Mouse (Mus musculus): Measurements from ENCODE around the gene Naa60. TPM values are rescaled to one million over a fixed set of nuclear protein-coding genes. Genes with fewer than 3 reads are reported as not detected.

The Naa60 gene
- total RNA-seq (2014; fragmentation: Nextera tagmentation): 57.5 and 71.6 TPM in 2 replicates
- total RNA-seq (2017): 25.6 and 25.7 TPM in 2 replicates
- polyA plus RNA-seq (2012): 26.0 and 28.7 TPM in 2 replicates

DNA sequence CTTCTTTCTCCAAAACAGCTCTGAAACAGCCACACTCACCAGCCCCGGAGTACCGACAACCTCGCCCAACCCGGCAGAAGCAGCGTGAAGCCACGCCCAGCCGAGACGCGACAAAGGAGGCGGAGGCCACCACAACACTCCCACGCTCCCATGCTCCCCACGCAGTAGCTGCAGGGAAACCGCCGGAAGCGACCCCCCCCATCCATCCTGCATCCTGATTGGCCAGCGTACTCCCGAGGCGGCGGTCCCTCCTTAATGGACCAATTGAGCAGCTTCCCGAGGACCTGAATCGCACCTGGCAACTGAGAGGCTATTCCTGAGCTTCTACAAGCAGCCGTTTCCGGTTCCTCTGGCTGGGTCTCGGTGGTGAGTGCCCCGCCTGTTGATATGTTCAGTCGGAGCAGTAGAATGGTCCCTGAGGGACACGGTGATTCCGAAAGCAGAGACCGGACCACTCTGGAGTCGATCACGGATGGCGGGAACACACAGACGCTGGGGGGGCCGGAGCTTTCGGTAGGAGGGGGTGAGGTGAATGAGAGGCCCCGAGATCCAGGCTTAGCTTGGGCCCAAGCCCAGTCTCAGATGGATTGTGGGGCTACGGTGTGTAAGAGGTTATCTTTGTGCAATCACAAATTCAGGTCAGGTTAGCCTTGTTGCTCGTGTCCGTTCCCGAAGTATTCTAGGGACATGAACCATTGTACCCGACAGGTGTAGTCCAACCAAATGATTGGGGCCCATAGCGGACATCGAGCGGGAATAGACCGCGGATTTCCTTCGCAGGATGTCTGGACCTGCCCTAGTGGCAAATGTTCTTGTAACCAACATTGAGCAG lies at the start of gene Naa60:
Naa60 (plus strand) TSS at position 160 of the 832 bp plus-strand sequence.
- TF ChIP-seq GATA1 (IDR thresholded peaks at IDR 0.05; ENCODE audit: borderline replicate concordance, low read length) (no peak), GATA2 (IDR thresholded peaks at IDR 0.05; ENCODE audit: borderline replicate concordance, low read depth, low read length) (no peak), CTCF (IDR thresholded peaks at IDR 0.05; ENCODE audit: low read depth, low read length) (no peak), POLR2AphosphoS5 (IDR thresholded peaks at IDR 0.05; ENCODE audit: insufficient replicate concordance, low read depth, low read length) (no peak), TAL1 (conservative IDR thresholded peaks at IDR 0.05; ENCODE audit: low read depth, low read length) (no peak)
- ATAC-seq (ENCODE audit: extremely low read depth, insufficient number of reproducible peaks, low FRiP score, poor library complexity, severe bottlenecking) (peak; percentile 97), DNase-seq (ENCODE audit: low spot score) (peak; percentile 96)

DNA sequence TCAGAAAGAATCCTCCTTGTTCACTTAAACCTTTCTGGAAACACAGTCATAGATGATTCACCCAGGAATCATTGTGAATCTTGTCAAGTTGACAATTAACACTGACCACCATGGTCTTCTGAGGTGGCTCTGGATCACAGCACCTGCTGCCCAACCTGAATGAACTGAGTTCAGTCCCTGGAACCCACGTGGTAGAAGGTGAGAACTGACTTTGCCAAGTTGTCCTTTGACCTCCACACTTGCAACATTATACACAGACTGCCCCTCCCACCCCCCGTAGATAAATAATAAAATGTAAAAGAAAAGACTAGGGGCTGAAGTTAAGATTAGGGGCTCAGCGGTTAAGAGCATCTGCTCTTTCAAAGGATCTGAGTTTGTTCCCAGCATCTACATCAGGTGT lies 44.2 kb upstream of the Naa60 start:
- Histone ChIP-seq H3K4me1 (ENCODE audit: insufficient read depth, low read depth, low read length) (no peaks in the 10 kb centered on the region), H3K9me3 (replicated peaks) (no peaks in the 10 kb centered on the region), H3K4me3 (ENCODE audit: low read depth, low read length) (no peak overlapping the region), H3K36me3 (replicated peaks) (no peaks in the 10 kb centered on the region), H3K27me3 (ENCODE audit: insufficient read depth, low read length) (no peaks in the 10 kb centered on the region; the same call in 1 of the 2 replicates)
- ATAC-seq (ENCODE audit: extremely low read depth, insufficient number of reproducible peaks, low FRiP score, poor library complexity, severe bottlenecking) (no peak), DNase-seq (ENCODE audit: low spot score) (no peak)
- TF ChIP-seq CTCF (IDR thresholded peaks at IDR 0.05; ENCODE audit: low read depth, low read length) (no peak), GATA1 (IDR thresholded peaks at IDR 0.05; ENCODE audit: borderline replicate concordance, low read length) (no peak)

More for the DNA sequence above, at the start of gene Naa60:
- no peaks in the 10 kb centered on the region for H3K27me3 ChIP-seq (ENCODE audit: insufficient read depth, low read length)
- peaks cover 26% of the 10 kb centered on the region for H3K4me1 ChIP-seq (ENCODE audit: insufficient read depth, low read depth, low read length)
- peak within 1 kb of the TSS; percentile 76 for H3K4me3 ChIP-seq (ENCODE audit: low read depth, low read length)
- no peaks in the 10 kb centered on the region for H3K9me3 ChIP-seq (replicated peaks)
- peaks cover 43% of the 10 kb centered on the region for H3K36me3 ChIP-seq (replicated peaks)

DNA sequence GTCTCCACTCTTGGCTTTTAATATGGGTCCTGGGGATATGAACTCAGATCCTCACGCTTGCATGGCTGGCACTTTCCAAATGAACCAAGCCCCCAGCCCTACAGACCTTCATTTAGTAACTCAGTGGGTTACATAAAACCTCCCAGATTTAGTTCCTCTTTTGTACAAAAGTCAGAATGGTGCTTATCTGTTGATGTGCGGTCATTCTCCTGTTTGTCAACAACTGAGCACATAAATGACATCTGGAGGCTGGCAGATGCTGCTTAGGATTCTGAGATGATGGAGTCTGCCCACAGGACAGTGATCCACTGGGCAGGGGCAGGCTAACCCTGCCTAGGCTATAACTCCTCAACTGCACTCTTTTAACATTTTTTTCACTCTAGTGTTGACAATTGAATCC lies 42.4 kb upstream of the Naa60 start:
- Histone ChIP-seq H3K4me3 (ENCODE audit: low read depth, low read length) (no peak overlapping the region), H3K4me1 (ENCODE audit: insufficient read depth, low read depth, low read length) (no peaks in the 10 kb centered on the region), H3K27me3 (ENCODE audit: insufficient read depth, low read length) (no peaks in the 10 kb centered on the region; the same call in 1 of the 2 replicates), H3K36me3 (replicated peaks) (no peaks in the 10 kb centered on the region), H3K9me3 (replicated peaks) (no peaks in the 10 kb centered on the region)
- no peak for TF ChIP-seq TAL1 (conservative IDR thresholded peaks at IDR 0.05; ENCODE audit: low read depth, low read length)
- no peak for TF ChIP-seq GATA1 (IDR thresholded peaks at IDR 0.05; ENCODE audit: borderline replicate concordance, low read length)
- no peak for TF ChIP-seq POLR2AphosphoS5 (IDR thresholded peaks at IDR 0.05; ENCODE audit: insufficient replicate concordance, low read depth, low read length)
- no peak for TF ChIP-seq GATA2 (IDR thresholded peaks at IDR 0.05; ENCODE audit: borderline replicate concordance, low read depth, low read length)
- TF ChIP-seq CTCF (IDR thresholded peaks at IDR 0.05; ENCODE audit: low read depth, low read length): no peak
- DNase-seq (ENCODE audit: low spot score): no peak
- ATAC-seq (ENCODE audit: extremely low read depth, insufficient number of reproducible peaks, low FRiP score, poor library complexity, severe bottlenecking): no peak

DNA sequence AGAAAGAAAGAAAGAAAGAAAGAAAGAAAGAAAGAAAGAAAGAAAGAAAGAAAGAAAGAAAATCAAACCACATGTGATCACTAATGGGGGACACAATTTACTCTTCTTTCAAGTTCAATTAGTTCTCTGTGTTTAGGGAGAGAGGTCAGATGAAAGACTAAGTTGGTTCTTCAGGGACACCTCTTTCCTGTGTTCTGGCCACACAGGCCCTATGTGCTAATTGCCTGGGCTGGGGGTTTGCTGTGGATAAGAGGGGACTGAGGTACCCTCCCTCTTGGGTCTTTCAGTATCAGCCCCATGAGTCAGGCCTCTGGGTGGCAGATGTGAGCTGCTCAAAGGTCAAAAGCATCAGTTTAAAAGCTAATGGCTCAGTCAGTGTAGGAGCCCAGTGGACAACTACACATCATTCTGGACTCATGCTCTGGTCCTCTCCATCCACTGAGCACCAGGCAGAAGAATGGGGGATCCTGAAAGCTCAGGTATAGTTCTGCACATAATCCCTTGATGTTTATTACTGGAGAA lies 41.5 kb upstream of the Naa60 start, which contains the start of gene Olfr15:
Olfr15 (plus strand) TSS at position 291 of the 522 bp plus-strand sequence.
- Histone ChIP-seq H3K36me3 (replicated peaks) (no peaks in the 10 kb centered on the region), H3K9me3 (replicated peaks) (no peaks in the 10 kb centered on the region), H3K4me1 (ENCODE audit: insufficient read depth, low read depth, low read length) (no peaks in the 10 kb centered on the region), H3K27me3 (ENCODE audit: insufficient read depth, low read length) (peaks cover 6% of the 10 kb centered on the region), H3K4me3 (ENCODE audit: low read depth, low read length) (no peak within 1 kb of the TSS)
- DNase-seq (ENCODE audit: low spot score): no peak
- TF ChIP-seq POLR2AphosphoS5 (IDR thresholded peaks at IDR 0.05; ENCODE audit: insufficient replicate concordance, low read depth, low read length): no peak
- TF ChIP-seq TAL1 (conservative IDR thresholded peaks at IDR 0.05; ENCODE audit: low read depth, low read length): no peak
- no peak for TF ChIP-seq GATA2 (IDR thresholded peaks at IDR 0.05; ENCODE audit: borderline replicate concordance, low read depth, low read length)
- no peak for TF ChIP-seq CTCF (IDR thresholded peaks at IDR 0.05; ENCODE audit: low read depth, low read length)
- TF ChIP-seq GATA1 (IDR thresholded peaks at IDR 0.05; ENCODE audit: borderline replicate concordance, low read length): no peak
- peak; percentile 15; the same call in 1 of the 2 replicates for ATAC-seq (ENCODE audit: extremely low read depth, insufficient number of reproducible peaks, low FRiP score, poor library complexity, severe bottlenecking)

DNA sequence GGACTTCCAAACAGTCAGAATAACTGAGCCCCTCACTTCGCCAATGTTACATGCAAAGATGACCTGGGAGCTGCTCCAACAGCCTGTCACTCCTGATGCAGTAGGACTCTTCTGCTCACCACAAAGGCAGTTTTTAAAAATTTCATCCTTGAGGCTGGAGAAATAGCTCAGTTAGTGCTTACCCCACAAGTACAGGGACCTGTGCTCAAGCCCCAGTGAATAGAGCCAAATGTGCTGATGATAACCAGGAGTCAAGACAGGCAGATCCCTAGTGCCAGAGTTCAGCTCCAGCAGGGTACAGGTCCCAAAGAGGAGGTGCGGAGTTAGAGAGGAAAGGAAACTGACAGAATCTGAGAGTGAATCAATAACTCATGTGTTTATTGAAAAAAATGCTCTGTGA lies 36.7 kb upstream of the Naa60 start:
- DNase-seq (ENCODE audit: low spot score) (no peak), ATAC-seq (ENCODE audit: extremely low read depth, insufficient number of reproducible peaks, low FRiP score, poor library complexity, severe bottlenecking) (no peak)
- H3K4me1 ChIP-seq (ENCODE audit: insufficient read depth, low read depth, low read length): no peaks in the 10 kb centered on the region
- no peaks in the 10 kb centered on the region for H3K9me3 ChIP-seq (replicated peaks)
- TF ChIP-seq CTCF (IDR thresholded peaks at IDR 0.05; ENCODE audit: low read depth, low read length) (no peak), GATA1 (IDR thresholded peaks at IDR 0.05; ENCODE audit: borderline replicate concordance, low read length) (no peak), GATA2 (IDR thresholded peaks at IDR 0.05; ENCODE audit: borderline replicate concordance, low read depth, low read length) (no peak), POLR2AphosphoS5 (IDR thresholded peaks at IDR 0.05; ENCODE audit: insufficient replicate concordance, low read depth, low read length) (no peak), TAL1 (conservative IDR thresholded peaks at IDR 0.05; ENCODE audit: low read depth, low read length) (no peak)
- no peak overlapping the region for H3K4me3 ChIP-seq (ENCODE audit: low read depth, low read length)
- peaks cover 13% of the 10 kb centered on the region for H3K27me3 ChIP-seq (ENCODE audit: insufficient read depth, low read length)
- H3K36me3 ChIP-seq (replicated peaks): no peaks in the 10 kb centered on the region

DNA sequence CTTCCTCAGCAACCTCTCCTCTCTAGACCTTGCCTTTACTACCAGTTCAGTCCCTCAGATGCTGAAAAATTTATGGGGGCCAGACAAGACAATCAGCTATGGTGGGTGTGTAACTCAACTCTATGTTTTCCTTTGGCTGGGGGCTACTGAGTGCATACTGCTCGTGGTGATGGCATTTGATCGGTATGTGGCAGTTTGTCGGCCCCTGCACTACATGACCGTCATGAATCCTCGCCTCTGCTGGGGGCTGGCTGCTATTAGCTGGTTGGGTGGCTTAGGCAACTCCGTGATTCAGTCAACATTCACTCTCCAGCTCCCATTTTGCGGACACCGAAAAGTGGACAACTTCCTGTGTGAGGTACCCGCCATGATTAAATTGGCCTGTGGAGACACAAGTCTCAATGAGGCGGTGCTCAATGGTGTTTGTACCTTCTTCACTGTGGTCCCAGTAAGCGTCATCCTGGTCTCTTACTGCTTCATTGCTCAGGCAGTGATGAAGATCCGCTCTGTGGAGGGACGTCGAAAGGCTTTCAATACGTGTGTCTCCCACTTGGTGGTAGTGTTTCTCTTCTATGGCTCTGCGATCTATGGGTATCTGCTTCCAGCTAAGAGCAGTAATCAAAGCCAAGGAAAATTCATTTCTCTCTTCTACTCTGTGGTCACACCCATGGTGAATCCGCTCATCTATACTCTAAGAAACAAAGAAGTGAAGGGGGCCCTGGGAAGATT lies 32.9 kb upstream of the Naa60 start:
- H3K4me3 ChIP-seq (ENCODE audit: low read depth, low read length): no peak overlapping the region
- no peaks in the 10 kb centered on the region for H3K36me3 ChIP-seq (replicated peaks)
- TF ChIP-seq GATA1 (IDR thresholded peaks at IDR 0.05; ENCODE audit: borderline replicate concordance, low read length): no peak
- no peak for TF ChIP-seq POLR2AphosphoS5 (IDR thresholded peaks at IDR 0.05; ENCODE audit: insufficient replicate concordance, low read depth, low read length)
- TF ChIP-seq CTCF (IDR thresholded peaks at IDR 0.05; ENCODE audit: low read depth, low read length): no peak
- no peak for TF ChIP-seq GATA2 (IDR thresholded peaks at IDR 0.05; ENCODE audit: borderline replicate concordance, low read depth, low read length)
- TF ChIP-seq TAL1 (conservative IDR thresholded peaks at IDR 0.05; ENCODE audit: low read depth, low read length): no peak
- DNase-seq (ENCODE audit: low spot score): no peak
- peaks cover 16% of the 10 kb centered on the region for H3K27me3 ChIP-seq (ENCODE audit: insufficient read depth, low read length)
- no peaks in the 10 kb centered on the region for H3K9me3 ChIP-seq (replicated peaks)
- no peak for ATAC-seq (ENCODE audit: extremely low read depth, insufficient number of reproducible peaks, low FRiP score, poor library complexity, severe bottlenecking)
- peaks cover 4% of the 10 kb centered on the region for H3K4me1 ChIP-seq (ENCODE audit: insufficient read depth, low read depth, low read length)
